ENCODE assay signal across 8 mouse cellular contexts in genomic region chr4:150743103-150743502, GRCm38 (mm10).
DNase-seq lines count a peak whose midpoint lies in the region; ATAC-seq and TF ChIP-seq lines count a peak whose summit lies in the region.

No protein-coding gene starts in this region.

- H3K9ac ChIP-seq in kidney, postnatal 0 days (ENCODE audit: low read depth, low read length) = no peak overlapping the region
- no peak overlapping the region for H3K9ac ChIP-seq in intestine, embryonic 16.5 days (ENCODE audit: low read depth, low read length)

- H3K27ac ChIP-seq in kidney, postnatal 0 days = no peak overlapping the region
- no peak overlapping the region for H3K27ac ChIP-seq in intestine, embryonic 16.5 days (ENCODE audit: low read length)

- peaks cover 16% of the 10 kb centered on the region for H3K4me1 ChIP-seq in kidney, postnatal 0 days (replicated peaks; ENCODE audit: insufficient read depth, low read length)
- H3K4me1 ChIP-seq in intestine, embryonic 16.5 days (ENCODE audit: control insufficient read depth, insufficient read depth, low read length) = peaks cover 26% of the 10 kb centered on the region

- WGBS in kidney, postnatal 0 days = 37% methylated on average over 6 of the region's 6 CpGs
- 25% methylated on average over 6 of the region's 6 CpGs for WGBS in intestine, embryonic 16.5 days

- no peaks in the 10 kb centered on the region for H3K36me3 ChIP-seq in kidney, postnatal 0 days (ENCODE audit: insufficient read depth, low read length)
- no peaks in the 10 kb centered on the region for H3K36me3 ChIP-seq in intestine, embryonic 16.5 days (ENCODE audit: control insufficient read depth, insufficient read depth, low read length)

- H3K9me3 ChIP-seq in kidney, postnatal 0 days (replicated peaks; ENCODE audit: low read length) = no peaks in the 10 kb centered on the region
- no peaks in the 10 kb centered on the region for H3K9me3 ChIP-seq in intestine, embryonic 16.5 days (ENCODE audit: control insufficient read depth, low read length)

- no peaks in the 10 kb centered on the region for H3K27me3 ChIP-seq in kidney, postnatal 0 days (ENCODE audit: insufficient read depth, low read length)
- no peaks in the 10 kb centered on the region for H3K27me3 ChIP-seq in intestine, embryonic 16.5 days (replicated peaks; ENCODE audit: control insufficient read depth, insufficient read depth, low read length)

- H3K4me2 ChIP-seq in kidney, postnatal 0 days (ENCODE audit: low read length) = no peak overlapping the region
- H3K4me2 ChIP-seq in intestine, embryonic 16.5 days (ENCODE audit: low read depth, low read length) = no peak overlapping the region

- peak; percentile 58 for ATAC-seq in common myeloid progenitor, adult 5-6 weeks (replicated peaks; ENCODE audit: low read depth, poor library complexity, severe bottlenecking)
- no peak for ATAC-seq in kidney, postnatal 0 days (replicated peaks; ENCODE audit: low FRiP score, low read depth)
- no peak for ATAC-seq in intestine, embryonic 16.5 days

- DNase-seq in B cell, adult 2 months = peak; percentile 5 to 12
- peak; percentile 77 for DNase-seq in kidney, postnatal 0 days (ENCODE audit: low spot score)
- peak; percentile 59 to 69 for DNase-seq in lung, postnatal 4 days
- no peak for DNase-seq in cerebellum, postnatal 4 days (ENCODE audit: low spot score in 2 of 2)
- DNase-seq in right cerebral cortex, postnatal 25 days = no peak
- DNase-seq in right cerebral cortex, postnatal 36 days (ENCODE audit: low spot score in 2 of 2) = no peak

- no peak for TF ChIP-seq CTCF in kidney, postnatal 0 days (IDR thresholded peaks at IDR 0.05; ENCODE audit: low read depth)

- H3K4me3 ChIP-seq in kidney, postnatal 0 days (replicated peaks; ENCODE audit: low read depth, low read length) = no peak overlapping the region
- H3K4me3 ChIP-seq in intestine, embryonic 16.5 days (ENCODE audit: low read length) = no peak overlapping the region

Comparison
In these comparisons a context has a peak if more than half of its experiments do, and no peak if none do; other contexts are left out.
1. DNase-seq: peak in B cell, adult 2 months (2 of 2), kidney, postnatal 0 days (single experiment) and lung, postnatal 4 days (2 of 2); none in cerebellum, postnatal 4 days (0 of 2), right cerebral cortex, postnatal 25 days (single experiment) and right cerebral cortex, postnatal 36 days (0 of 2).